Comparison of ENCODE assay signal across 8 mouse cellular contexts in the genomic region with DNA sequence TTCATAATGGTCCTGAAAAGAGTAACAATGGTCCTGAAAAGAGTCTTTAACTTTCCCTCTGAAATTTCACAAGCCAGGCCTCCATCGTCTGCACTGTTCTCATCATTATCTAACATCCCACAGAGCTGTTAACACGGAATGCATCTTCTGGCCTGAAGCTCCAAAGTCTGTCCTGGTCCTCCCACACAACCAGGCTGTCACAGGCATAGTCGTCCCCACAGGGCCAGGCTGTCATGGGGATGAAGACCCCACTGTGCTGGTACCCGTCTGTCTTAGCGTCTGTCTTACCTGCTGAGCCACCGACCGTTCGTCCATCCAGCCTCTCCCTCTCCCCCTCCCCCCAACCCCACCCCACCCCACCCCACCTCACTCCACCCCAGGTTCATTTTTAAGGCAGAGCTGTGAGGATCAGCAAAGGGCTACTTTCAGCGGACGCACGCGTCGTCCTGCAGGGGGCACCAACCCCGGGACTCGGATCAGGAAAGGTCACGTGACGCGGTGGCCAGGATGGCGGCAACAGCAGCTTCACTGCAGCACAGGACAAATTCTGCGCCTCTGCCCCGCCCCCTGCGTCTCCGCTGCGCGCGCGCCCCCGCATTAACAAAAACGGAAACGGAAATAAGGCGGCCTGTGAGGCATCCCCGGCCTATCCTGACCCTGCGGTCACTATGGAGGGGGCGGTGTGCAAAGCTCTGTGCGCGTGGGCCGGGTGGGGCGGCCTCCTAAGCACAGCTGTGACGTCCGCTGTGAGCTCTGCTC. TPM values are rescaled to one million over a fixed set of nuclear protein-coding genes. Genes with fewer than 3 reads are reported as not detected.
A peak's percentile ranks its signal among the peaks of the same experiment; 100 is the strongest.
DNase-seq lines count a peak whose midpoint lies in the region; ATAC-seq lines count a peak whose summit lies in the region.

No protein-coding gene starts in this region.

- peak; percentile 72 for ATAC-seq in CD4-positive, CD25-positive, alpha-beta regulatory T cell, adult 4 months
- peak; percentile 56 for ATAC-seq in heart, embryonic 13.5 days (ENCODE audit: extremely low read depth, insufficient number of reproducible peaks, low FRiP score, low TSS enrichment)
- ATAC-seq in liver, embryonic 13.5 days (ENCODE audit: low read depth) = peak; percentile 79
- peak; percentile 79 for ATAC-seq in stomach, embryonic 14.5 days (ENCODE audit: insufficient number of reproducible peaks, insufficient read depth, low FRiP score, low read depth)

- H3K4me3 ChIP-seq in heart, embryonic 13.5 days = peak overlapping the region; percentile 68
- H3K4me3 ChIP-seq in liver, embryonic 13.5 days (replicated peaks) = peak overlapping the region; percentile 61
- peak overlapping the region; percentile 59 for H3K4me3 ChIP-seq in stomach, embryonic 14.5 days (ENCODE audit: low read depth, low read length)

- H3K4me2 ChIP-seq in heart, embryonic 13.5 days = peak overlapping the region; percentile 87
- peak overlapping the region; percentile 76 for H3K4me2 ChIP-seq in liver, embryonic 13.5 days
- H3K4me2 ChIP-seq in stomach, embryonic 14.5 days (replicated peaks; ENCODE audit: low read depth, low read length) = peak overlapping the region; percentile 56

- WGBS in heart, embryonic 13.5 days = 6% methylated on average over 40 of the region's 40 CpGs
- WGBS in liver, embryonic 13.5 days (ENCODE audit: insufficient replicate concordance) = 5% methylated on average over 40 of the region's 40 CpGs
- 5% methylated on average over 40 of the region's 40 CpGs for WGBS in stomach, embryonic 14.5 days

- H3K27me3 ChIP-seq in heart, embryonic 13.5 days (replicated peaks) = no peaks in the 10 kb centered on the region
- no peaks in the 10 kb centered on the region for H3K27me3 ChIP-seq in liver, embryonic 13.5 days
- H3K27me3 ChIP-seq in stomach, embryonic 14.5 days (ENCODE audit: control insufficient read depth, insufficient read depth, low read length) = no peaks in the 10 kb centered on the region

- H3K4me1 ChIP-seq in heart, embryonic 13.5 days = no peaks in the 10 kb centered on the region
- H3K4me1 ChIP-seq in liver, embryonic 13.5 days (replicated peaks) = peaks cover 13% of the 10 kb centered on the region
- H3K4me1 ChIP-seq in stomach, embryonic 14.5 days (ENCODE audit: control insufficient read depth, insufficient read depth, low read length) = no peaks in the 10 kb centered on the region

- peak; percentile 85 for DNase-seq in c-Kit-positive CD71-negative TER-119-negative erythroid progenitor cells, embryonic 14.5 days (ENCODE audit: low read depth)
- peak; percentile 73 for DNase-seq in fibroblast of lung, adult 2 months (ENCODE audit: low read depth)
- DNase-seq in kidney, postnatal 10 days = peak; percentile 96
- peak; percentile 70 for DNase-seq in liver, embryonic 13.5 days
- DNase-seq in natural killer cell, adult 2 months (ENCODE audit: low spot score in 2 of 2) = peak; percentile 99

- H3K27ac ChIP-seq in heart, embryonic 13.5 days (replicated peaks) = peak overlapping the region; percentile 76
- peak overlapping the region; percentile 69 for H3K27ac ChIP-seq in liver, embryonic 13.5 days
- H3K27ac ChIP-seq in stomach, embryonic 14.5 days (ENCODE audit: low read length) = no peak overlapping the region; the same call in 1 of the 2 replicates

- peak overlapping the region; percentile 81 for H3K9ac ChIP-seq in heart, embryonic 13.5 days
- peak overlapping the region; percentile 26; the same call in 1 of the 2 replicates for H3K9ac ChIP-seq in liver, embryonic 13.5 days
- H3K9ac ChIP-seq in stomach, embryonic 14.5 days (replicated peaks; ENCODE audit: low read depth, low read length) = peak overlapping the region; percentile 60; the same call in 1 of the 2 replicates

- peaks cover 28% of the 10 kb centered on the region for H3K36me3 ChIP-seq in heart, embryonic 13.5 days
- peaks cover 17% of the 10 kb centered on the region for H3K36me3 ChIP-seq in liver, embryonic 13.5 days
- H3K36me3 ChIP-seq in stomach, embryonic 14.5 days (ENCODE audit: control insufficient read depth, insufficient read depth, low read length) = no peaks in the 10 kb centered on the region

- H3K9me3 ChIP-seq in heart, embryonic 13.5 days = peaks cover 45% of the 10 kb centered on the region
- H3K9me3 ChIP-seq in liver, embryonic 13.5 days (replicated peaks) = peaks cover 36% of the 10 kb centered on the region
- peaks cover 36% of the 10 kb centered on the region for H3K9me3 ChIP-seq in stomach, embryonic 14.5 days (ENCODE audit: control insufficient read depth, low read depth, low read length)

RNA-seq across cellular contexts. Expression of gene Il3ra, which starts 0.8 kb away (rescaled TPM):
- polyA plus RNA-seq in CD4-positive, CD25-positive, alpha-beta regulatory T cell, adult 4 months (2017; shearing (Covaris generic)) = 10 to 100 TPM in 1 of 2 experiments, 1 to 10 TPM in 1; 5.1 to 12.1 TPM
- 3.0 and 3.9 TPM in 2 replicates for polyA plus RNA-seq in heart, embryonic 13.5 days (2015; fragmentation: Nextera tagmentation; extraction: Ambion mirVana)
- polyA plus RNA-seq in liver, embryonic 13.5 days (2015; fragmentation: Nextera tagmentation; extraction: Ambion mirVana) = 2.3 and 2.4 TPM in 2 replicates
- 4.0 and 6.7 TPM in 2 replicates for polyA plus RNA-seq in stomach, embryonic 14.5 days (2014; fragmentation: Nextera tagmentation; extraction: Ambion mirVana)

RNA-seq across cellular contexts. Expression of gene Olfr31, which starts 22.7 kb away (rescaled TPM):
- under 1 TPM in 1 of 2 experiments, not detected in 1; 0.43 TPM for polyA plus RNA-seq in CD4-positive, CD25-positive, alpha-beta regulatory T cell, adult 4 months (2017; shearing (Covaris generic))
- not detected in 2 replicates for polyA plus RNA-seq in heart, embryonic 13.5 days (2015; fragmentation: Nextera tagmentation; extraction: Ambion mirVana)
- not detected in 2 replicates for polyA plus RNA-seq in liver, embryonic 13.5 days (2015; fragmentation: Nextera tagmentation; extraction: Ambion mirVana)
- not detected in 2 replicates for polyA plus RNA-seq in stomach, embryonic 14.5 days (2014; fragmentation: Nextera tagmentation; extraction: Ambion mirVana)

RNA-seq across cellular contexts. Expression of gene Olfr721-ps1, which starts 55.8 kb away (rescaled TPM):
- polyA plus RNA-seq in CD4-positive, CD25-positive, alpha-beta regulatory T cell, adult 4 months (2017; shearing (Covaris generic)) = not detected
- not detected in 2 replicates for polyA plus RNA-seq in heart, embryonic 13.5 days (2015; fragmentation: Nextera tagmentation; extraction: Ambion mirVana)
- polyA plus RNA-seq in liver, embryonic 13.5 days (2015; fragmentation: Nextera tagmentation; extraction: Ambion mirVana) = not detected in 2 replicates
- not detected in 2 replicates for polyA plus RNA-seq in stomach, embryonic 14.5 days (2014; fragmentation: Nextera tagmentation; extraction: Ambion mirVana)

Comparison
In these comparisons a context has a peak if more than half of its experiments do, and no peak if none do; other contexts are left out.
1. H3K9ac ChIP-seq: peak in every context shown above with its lines; median percentile 81 in heart, embryonic 13.5 days; 60 in stomach, embryonic 14.5 days; 26 in liver, embryonic 13.5 days.